Mouse (Mus musculus) large intestine, adult 2 months (tissue): Measurements from ENCODE around the gene Itsn2. TPM values are rescaled to one million over a fixed set of nuclear protein-coding genes. Genes with fewer than 3 reads are reported as not detected.
"Not testable (repeated sequence)": the region's sequence is repeated elsewhere in the genome, so short reads cannot be mapped to it uniquely, and the experiment has no call there.

ENCODE experiments used
- DNase-seq: peaks from one replicate; pipeline ENCODE4 v3.0.0-alpha.2; 2012; ENCODE audit warnings: low read depth, low spot score
- WGBS: fragments of 180-500 bp; shearing (Covaris S2); methylation state at CpG from one replicate; pipeline ENCODE4 v1.1.7; 2018; 5-methylcytosine and 5-hydroxymethylcytosine counted together
- polyA plus RNA-seq: library from polyadenylated mRNA; depleted of rRNA; stranded (reverse); fragments of >200 nt; gene quantifications from 2 replicates; pipeline ENCODE4 v1.2.3, GENCODE M21; 2012

Gene Itsn2
- polyA plus RNA-seq, 1 experiment, result 19.1 TPM

- 26% methylated on average over 9 of the region's 9 CpGs for WGBS
- DNase-seq, result no peak
Measured at GRCm38 (mm10) chr12:4593930-4594391, 1.5 kb downstream of the Itsn2 start.

- DNase-seq, result no peak
- 35% methylated on average over 6 of the region's 6 CpGs for WGBS
Measured at GRCm38 (mm10) chr12:4595055-4595454, 2.6 kb downstream of the Itsn2 start.

GRCm38 (mm10) chr12:4598666-4599428 lies 6.4 kb downstream of the Itsn2 start:
- DNase-seq, result no peak
- WGBS, result 49% methylated on average over 8 of the region's 8 CpGs

DNA sequence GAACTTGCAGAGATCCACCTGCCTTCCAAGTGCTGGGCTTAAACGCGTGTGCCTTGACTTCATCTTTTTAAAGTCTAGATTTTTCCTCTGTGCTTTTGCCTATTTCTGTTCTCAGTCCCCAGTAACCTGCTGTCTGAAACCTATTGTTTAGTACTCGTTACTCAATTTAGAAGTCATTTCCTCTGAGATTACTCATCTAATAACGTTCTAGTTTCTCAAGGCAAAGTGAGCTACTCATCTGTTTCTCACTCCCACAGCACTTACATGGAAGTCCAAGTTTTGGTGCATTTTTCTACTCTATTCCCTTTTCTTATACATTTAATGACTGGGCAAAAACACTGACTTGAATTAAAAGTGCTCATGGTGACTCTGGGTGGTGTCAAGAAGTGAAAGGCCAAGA lies 7.3 kb downstream of the Itsn2 start:
- DNase-seq, result no peak
- 63% methylated on average over 4 of the region's 4 CpGs for WGBS

- 59% methylated on average over 3 of the region's 3 CpGs for WGBS
- no peak for DNase-seq
Measured at GRCm38 (mm10) chr12:4606625-4607024, 14.2 kb downstream of the Itsn2 start.

GRCm38 (mm10) chr12:4614722-4615121 lies 22.3 kb downstream of the Itsn2 start:
- no peak for DNase-seq
- 46% methylated on average over 2 of the region's 2 CpGs for WGBS

DNA sequence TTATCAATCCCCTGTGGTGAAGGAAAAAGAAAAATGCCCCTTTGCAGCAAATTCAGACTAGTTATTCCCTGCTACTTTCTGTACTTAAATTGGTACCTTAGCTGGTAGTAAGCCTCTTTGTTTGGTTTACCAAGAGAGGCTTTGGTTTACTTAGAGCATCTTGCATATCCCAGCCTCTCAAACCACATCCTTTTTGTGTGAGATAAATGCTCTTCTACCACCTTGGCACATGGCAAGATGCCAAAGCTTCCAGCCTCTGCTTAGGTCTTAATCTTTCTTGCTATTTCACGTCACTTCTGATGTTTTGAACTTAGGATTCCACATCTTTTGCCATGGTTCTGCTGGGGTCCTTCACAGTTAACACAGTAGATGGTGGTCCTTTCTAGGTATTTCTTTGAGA lies 31.8 kb downstream of the Itsn2 start:
- WGBS, result 84% methylated on average over 1 of the region's 1 CpGs
- no peak for DNase-seq

DNA sequence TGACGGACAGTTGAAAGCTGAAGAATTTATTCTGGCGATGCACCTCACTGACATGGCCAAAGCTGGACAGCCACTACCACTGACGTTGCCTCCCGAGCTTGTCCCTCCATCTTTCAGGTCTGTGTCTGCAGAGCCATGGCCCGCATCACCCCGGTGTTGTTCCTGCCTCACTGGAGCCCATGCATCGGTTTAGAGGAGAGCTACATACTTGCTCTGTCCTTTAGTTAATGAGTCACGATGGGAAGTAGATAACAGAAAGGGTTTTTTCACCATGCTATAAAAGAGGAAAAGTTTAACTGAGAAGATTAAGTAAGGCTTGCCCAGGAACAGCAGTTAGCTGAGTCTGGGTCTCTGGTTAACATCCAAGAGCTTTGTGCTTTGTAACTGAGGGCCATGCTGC lies 40.5 kb downstream of the Itsn2 start:
- 51% methylated on average over 8 of the region's 8 CpGs for WGBS

DNA sequence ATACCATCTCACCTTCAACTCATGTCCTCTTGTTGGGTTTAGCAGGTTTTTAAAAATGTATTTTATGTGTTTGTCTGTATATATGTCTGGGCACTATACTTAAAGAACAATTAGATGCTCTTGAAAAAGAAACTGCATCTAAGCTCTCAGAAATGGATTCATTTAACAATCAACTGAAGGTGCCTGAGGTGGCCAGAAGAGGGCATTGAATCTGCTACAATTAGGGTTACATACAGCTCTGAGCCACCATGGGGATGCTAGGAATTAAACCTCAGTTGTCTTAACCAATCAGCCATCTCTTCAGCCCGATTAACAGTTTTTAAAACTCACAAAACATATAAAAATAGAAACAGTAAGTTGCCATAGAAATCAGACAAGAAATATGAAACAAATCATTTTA lies 46.0 kb downstream of the Itsn2 start:
- DNase-seq, result no peak
- 95% methylated on average over 1 of the region's 1 CpGs for WGBS

More for the DNA sequence above, 40.5 kb downstream of the Itsn2 start:
- DNase-seq, result no peak

DNA sequence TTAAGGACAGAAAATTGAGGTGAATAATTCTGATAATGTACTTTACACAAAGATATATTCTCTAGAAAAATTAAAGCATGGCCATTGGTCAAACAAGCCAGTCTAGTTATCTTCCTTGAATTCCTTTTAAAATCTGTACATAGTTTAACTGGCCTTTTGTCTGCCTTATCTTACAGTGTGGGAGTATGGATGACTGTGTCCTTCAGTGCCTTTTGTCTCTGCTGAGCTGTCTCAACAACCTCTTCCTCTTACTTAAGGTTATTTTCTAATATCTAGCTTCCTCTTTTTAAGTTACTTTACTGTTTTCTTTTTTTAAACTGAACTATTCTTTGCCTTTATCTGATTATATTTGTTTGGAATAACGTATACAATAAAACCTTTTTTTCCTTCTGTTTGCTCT lies 48.3 kb downstream of the Itsn2 start:
- WGBS, result 94% methylated on average over 1 of the region's 1 CpGs
- no peak for DNase-seq

- no peak for DNase-seq
- WGBS, result 86% methylated on average over 2 of the region's 2 CpGs
Measured at GRCm38 (mm10) chr12:4656813-4657212, 64.4 kb downstream of the Itsn2 start.

- DNase-seq, result no peak
Measured at GRCm38 (mm10) chr12:4664929-4665674, 72.7 kb downstream of the Itsn2 start.

DNA sequence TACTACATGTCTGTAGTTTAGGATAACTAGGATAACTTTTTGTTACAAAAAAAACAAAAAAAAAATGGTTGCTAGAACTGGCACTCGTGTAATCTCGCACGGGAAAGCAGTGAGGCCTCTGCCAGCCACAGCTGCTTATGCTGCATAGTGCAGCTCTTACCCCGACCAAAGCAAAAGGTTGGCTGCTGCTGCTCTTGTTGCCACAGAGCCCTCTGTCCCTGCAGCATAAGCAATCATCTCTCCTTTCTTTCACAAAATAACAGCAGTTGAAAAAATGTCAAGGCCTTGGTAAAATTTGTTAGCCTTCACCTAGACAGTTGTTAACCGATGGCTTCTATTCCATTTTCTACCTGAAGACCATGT lies 73.2 kb downstream of the Itsn2 start:
- WGBS, result 91% methylated on average over 5 of the region's 5 CpGs
- DNase-seq, result no peak

More at GRCm38 (mm10) chr12:4664929-4665674, 72.7 kb downstream of the Itsn2 start:
- WGBS, result 86% methylated on average over 7 of the region's 7 CpGs

DNA sequence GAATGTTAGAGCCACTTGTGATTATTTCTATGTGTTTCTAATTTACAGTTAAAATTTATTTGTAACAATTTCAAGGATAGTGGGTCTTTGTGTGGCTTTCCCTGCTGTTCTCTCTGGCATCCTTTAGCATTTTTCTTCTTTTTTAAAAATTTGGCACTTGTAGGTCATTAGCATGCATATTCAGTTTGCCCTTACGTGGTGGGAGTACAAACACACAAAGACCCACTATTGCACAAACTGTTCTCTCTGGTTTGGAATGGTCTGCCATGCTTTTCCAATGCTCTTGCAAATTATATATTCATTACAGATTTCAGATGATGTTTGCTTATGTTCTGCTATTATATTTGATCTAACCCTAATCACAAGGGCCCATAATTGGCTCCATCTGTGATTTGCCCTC lies 83.9 kb downstream of the Itsn2 start:
- 98% methylated on average over 1 of the region's 1 CpGs for WGBS
- DNase-seq, result no peak

DNA sequence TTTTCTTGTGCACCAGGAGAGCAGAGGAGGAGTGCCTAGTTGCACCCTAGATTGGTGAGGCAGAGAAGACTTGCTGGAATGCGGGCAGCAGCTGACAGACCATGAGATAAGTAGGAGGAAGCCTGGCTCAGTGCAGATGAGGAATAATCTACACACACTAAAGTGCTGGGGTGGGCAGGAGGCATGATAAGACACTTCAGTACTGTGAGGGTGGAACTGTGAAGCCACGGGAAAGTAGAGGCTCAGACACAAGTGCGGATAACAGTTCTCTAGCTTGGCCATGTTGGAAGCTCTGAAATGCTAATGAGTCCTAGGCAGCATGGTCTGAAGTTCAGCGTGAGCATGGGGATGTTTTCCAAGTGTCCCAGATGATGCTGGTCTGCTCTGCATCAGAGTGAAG lies 87.5 kb downstream of the Itsn2 start:
- WGBS, result 86% methylated on average over 4 of the region's 4 CpGs
- DNase-seq, result no peak

DNA sequence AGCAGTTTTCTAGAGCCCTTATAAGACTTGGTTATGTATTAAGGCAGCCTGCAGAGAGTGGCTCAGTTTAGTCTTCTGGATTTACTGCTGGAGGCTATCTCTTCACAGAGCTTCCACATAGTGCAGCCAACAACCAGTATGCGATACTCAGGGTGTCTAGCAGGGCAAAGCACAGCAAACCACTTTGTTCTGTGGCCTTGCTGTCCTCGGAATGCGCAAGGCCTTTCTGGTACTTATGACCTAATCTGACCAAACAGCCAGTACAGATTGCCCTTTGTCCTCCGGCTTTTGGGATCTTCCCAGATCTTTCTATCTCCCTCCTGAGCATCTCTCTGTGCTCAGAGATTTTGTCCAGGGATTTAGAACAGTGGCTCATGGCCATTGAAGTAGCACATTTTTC lies 93.0 kb downstream of the Itsn2 start:
- WGBS, result 94% methylated on average over 4 of the region's 4 CpGs
- DNase-seq, result no peak

GRCm38 (mm10) chr12:4688386-4688785 lies 95.9 kb downstream of the Itsn2 start:
- WGBS, result 89% methylated on average over 2 of the region's 2 CpGs
- no peak for DNase-seq

DNA sequence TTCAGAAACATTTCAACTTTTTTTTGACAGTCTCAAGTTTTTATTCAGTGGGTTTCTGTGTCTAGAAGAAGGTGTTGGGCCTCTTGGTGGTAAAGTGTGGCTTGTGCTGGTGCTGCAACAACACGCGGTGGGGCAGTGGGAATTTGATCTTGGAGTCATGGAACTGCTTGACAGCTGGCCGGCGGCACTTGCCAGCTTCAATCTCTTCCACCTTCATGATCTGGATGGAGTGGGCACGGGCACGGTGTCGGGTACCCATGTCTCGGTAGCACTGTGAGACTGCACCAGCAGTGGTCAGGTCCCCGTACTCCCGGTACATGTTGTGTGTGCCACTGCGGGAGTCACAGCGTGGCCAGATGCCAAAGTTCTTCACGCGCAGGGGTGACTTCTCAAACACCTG lies 96.9 kb downstream of the Itsn2 start:
- DNase-seq, result no peak

GRCm38 (mm10) chr12:4691193-4691592 lies 98.8 kb downstream of the Itsn2 start:
- 90% methylated on average over 3 of the region's 3 CpGs for WGBS
- DNase-seq, result no peak

More for the DNA sequence above, 96.9 kb downstream of the Itsn2 start:
- 92% methylated on average over 14 of the region's 14 CpGs for WGBS

DNA sequence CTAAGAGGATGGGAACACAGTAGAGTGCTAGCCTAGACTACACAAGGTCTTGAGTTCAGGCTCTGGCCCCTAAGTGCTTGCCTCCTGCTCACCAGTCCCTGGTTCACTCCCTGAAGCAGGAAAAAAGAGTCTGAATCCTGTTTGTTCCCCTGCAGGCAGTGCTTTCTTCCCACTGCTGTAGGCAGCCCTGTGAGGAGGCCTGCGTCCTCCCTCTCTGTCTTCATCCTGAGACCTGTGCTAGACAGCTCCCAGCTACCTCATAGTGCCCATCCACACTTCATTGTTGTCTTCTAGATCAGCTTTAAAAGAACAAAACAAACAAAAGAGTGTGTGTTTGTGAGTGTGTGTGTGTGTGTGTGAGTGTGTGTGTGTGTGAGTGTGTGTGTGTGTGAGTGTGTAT lies 102.1 kb downstream of the Itsn2 start:
- no peak for DNase-seq
- WGBS, result 96% methylated on average over 1 of the region's 1 CpGs

DNA sequence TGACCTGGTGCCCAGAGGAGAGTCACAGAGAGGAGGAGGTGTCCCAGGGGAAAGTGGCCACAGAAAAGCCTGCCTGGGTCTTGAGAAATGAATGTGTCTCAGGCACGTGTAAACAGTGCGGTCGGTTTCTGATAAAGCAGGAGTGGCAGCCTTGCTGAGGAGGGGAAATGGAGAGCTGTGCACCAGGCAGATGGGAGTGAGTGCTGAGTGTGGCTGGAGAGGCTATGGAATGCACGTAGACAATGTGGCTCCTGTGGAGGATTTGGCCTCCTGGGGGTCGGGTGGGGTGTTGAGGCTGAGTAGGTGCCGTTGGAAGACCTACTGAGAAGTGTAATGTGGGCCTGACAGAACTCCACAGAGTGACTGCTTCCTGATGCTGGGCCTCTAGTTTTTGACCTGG lies 113.2 kb downstream of the Itsn2 start:
- WGBS, result 82% methylated on average over 6 of the region's 6 CpGs
- DNase-seq, result not testable (repeated sequence)
